Mouse (Mus musculus) right cerebral cortex, adult 18-20 months (tissue): ENCODE data around the gene Map7.

Experiments
- DNase-seq: peaks from one replicate; pipeline ENCODE4 v3.0.0; 2022; ENCODE audit warnings: mixed read lengths

Gene Map7

GRCm38 (mm10) chr10:20148130-20148772, at the start of gene Map7:
Map7 (plus strand) TSS chr10:20148471.
- DNase-seq: peak; percentile 43

GRCm38 (mm10) chr10:20101456-20101855, 46.8 kb upstream of the Map7 start:
- no peak for DNase-seq

- DNase-seq: peak; percentile 51
Observed at GRCm38 (mm10) chr10:20104271-20104931, 43.9 kb upstream of the Map7 start.

GRCm38 (mm10) chr10:20105575-20105974, 42.7 kb upstream of the Map7 start:
- DNase-seq: no peak

- DNase-seq: no peak
Observed at GRCm38 (mm10) chr10:20107031-20107430, 41.2 kb upstream of the Map7 start.

GRCm38 (mm10) chr10:20111508-20111907, 36.8 kb upstream of the Map7 start:
- DNase-seq: no peak

GRCm38 (mm10) chr10:20112026-20112973, 36.0 kb upstream of the Map7 start:
- DNase-seq: peak; percentile 40

GRCm38 (mm10) chr10:20119504-20120425, 28.5 kb upstream of the Map7 start:
- DNase-seq: no peak

- no peak for DNase-seq
Observed at GRCm38 (mm10) chr10:20121981-20122380, 26.3 kb upstream of the Map7 start.

- DNase-seq: peak; percentile 47
Observed at GRCm38 (mm10) chr10:20123401-20123800, 24.9 kb upstream of the Map7 start.

GRCm38 (mm10) chr10:20124576-20124975, 23.7 kb upstream of the Map7 start:
- no peak for DNase-seq

- peak; percentile 68 for DNase-seq
Observed at GRCm38 (mm10) chr10:20125226-20125625, 23.0 kb upstream of the Map7 start.

- DNase-seq: no peak
Observed at GRCm38 (mm10) chr10:20132933-20133652, 15.2 kb upstream of the Map7 start.

GRCm38 (mm10) chr10:20135350-20136058, 12.8 kb upstream of the Map7 start:
- no peak for DNase-seq

GRCm38 (mm10) chr10:20136505-20136904, 11.8 kb upstream of the Map7 start:
- DNase-seq: no peak

GRCm38 (mm10) chr10:20141376-20141775, 6.9 kb upstream of the Map7 start:
- no peak for DNase-seq

- peak; percentile 58 for DNase-seq
Observed at GRCm38 (mm10) chr10:20148773-20149120, 476 bp downstream of the Map7 start.

GRCm38 (mm10) chr10:20149121-20149834, 1.0 kb downstream of the Map7 start:
- peak; percentile 80 for DNase-seq

GRCm38 (mm10) chr10:20149835-20150355, 1.6 kb downstream of the Map7 start:
- no peak for DNase-seq

GRCm38 (mm10) chr10:20152131-20152530, 3.9 kb downstream of the Map7 start:
- no peak for DNase-seq
